In genomic region chrX:71838911-71839310, GRCm38 (mm10) we compare ENCODE assay signal across 23 mouse cellular contexts. TPM values are rescaled to one million over a fixed set of nuclear protein-coding genes. Genes with fewer than 3 reads are reported as not detected.
DNase-seq lines count a peak whose midpoint lies in the region; ATAC-seq lines count a peak whose summit lies in the region.
"Had no signal": no experiment of that assay in that cellular context is flagged by ENCODE, and none has a peak within 500 bp of the region (broad histone marks: within the 10 kb centered on the region; RNA-seq: fewer than 3 reads in every experiment).

No protein-coding gene starts in this region.

- H3K9me3 ChIP-seq in forebrain, embryonic 13.5 days (replicated peaks), result no peaks in the 10 kb centered on the region
- no peaks in the 10 kb centered on the region for H3K9me3 ChIP-seq in forebrain, embryonic 11.5 days (ENCODE audit: control insufficient read depth, low read length)
- H3K9me3 ChIP-seq in forebrain, embryonic 16.5 days (ENCODE audit: control insufficient read depth, low read length), result no peaks in the 10 kb centered on the region
- no peaks in the 10 kb centered on the region for H3K9me3 ChIP-seq in forebrain, embryonic 10.5 days
- no peaks in the 10 kb centered on the region for H3K9me3 ChIP-seq in hindbrain, embryonic 11.5 days (ENCODE audit: control insufficient read depth, low read length)
- no peaks in the 10 kb centered on the region for H3K9me3 ChIP-seq in hindbrain, embryonic 16.5 days (ENCODE audit: control insufficient read depth, low read length)
- H3K9me3 ChIP-seq: embryonic facial prominence, embryonic 10.5 days; embryonic facial prominence, embryonic 12.5 days; G1E had no signal

- H3K4me2 ChIP-seq in forebrain, embryonic 13.5 days, result no peak overlapping the region
- H3K4me2 ChIP-seq in forebrain, embryonic 11.5 days (ENCODE audit: low read depth, low read length, severe bottlenecking), result no peak overlapping the region
- no peak overlapping the region for H3K4me2 ChIP-seq in forebrain, embryonic 16.5 days (ENCODE audit: low read length)
- no peak overlapping the region for H3K4me2 ChIP-seq in hindbrain, embryonic 11.5 days (replicated peaks; ENCODE audit: low read depth, low read length)
- H3K4me2 ChIP-seq in hindbrain, embryonic 16.5 days (ENCODE audit: low read length), result no peak overlapping the region
- H3K4me2 ChIP-seq: embryonic facial prominence, embryonic 12.5 days had no signal

- H3K9ac ChIP-seq in forebrain, embryonic 13.5 days, result no peak overlapping the region
- H3K9ac ChIP-seq in forebrain, embryonic 11.5 days (ENCODE audit: low read length), result no peak overlapping the region
- H3K9ac ChIP-seq in forebrain, embryonic 16.5 days (replicated peaks; ENCODE audit: low read depth, low read length), result no peak overlapping the region
- H3K9ac ChIP-seq in hindbrain, embryonic 11.5 days (ENCODE audit: low read depth, low read length), result no peak overlapping the region
- no peak overlapping the region for H3K9ac ChIP-seq in hindbrain, embryonic 16.5 days (ENCODE audit: low read depth, low read length)
- H3K9ac ChIP-seq: embryonic facial prominence, embryonic 12.5 days had no signal

- no peaks in the 10 kb centered on the region for H3K4me1 ChIP-seq in forebrain, embryonic 13.5 days
- no peaks in the 10 kb centered on the region for H3K4me1 ChIP-seq in forebrain, embryonic 11.5 days (replicated peaks; ENCODE audit: control insufficient read depth, insufficient read depth, low read length)
- no peaks in the 10 kb centered on the region for H3K4me1 ChIP-seq in forebrain, embryonic 16.5 days (replicated peaks; ENCODE audit: control insufficient read depth, insufficient read depth, low read length)
- H3K4me1 ChIP-seq in forebrain, embryonic 10.5 days, result no peaks in the 10 kb centered on the region
- no peaks in the 10 kb centered on the region for H3K4me1 ChIP-seq in hindbrain, embryonic 11.5 days (replicated peaks; ENCODE audit: control insufficient read depth, insufficient read depth, low read length)
- no peaks in the 10 kb centered on the region for H3K4me1 ChIP-seq in hindbrain, embryonic 16.5 days (ENCODE audit: control insufficient read depth, insufficient read depth, low read depth, low read length)
- H3K4me1 ChIP-seq: embryonic facial prominence, embryonic 10.5 days; embryonic facial prominence, embryonic 12.5 days had no signal

- no peaks in the 10 kb centered on the region for H3K27me3 ChIP-seq in forebrain, embryonic 13.5 days
- H3K27me3 ChIP-seq in forebrain, embryonic 11.5 days (ENCODE audit: control insufficient read depth, insufficient read depth, low read length), result no peaks in the 10 kb centered on the region
- no peaks in the 10 kb centered on the region for H3K27me3 ChIP-seq in forebrain, embryonic 16.5 days (replicated peaks; ENCODE audit: control insufficient read depth, insufficient read depth, low read length)
- H3K27me3 ChIP-seq in forebrain, embryonic 10.5 days (ENCODE audit: poor library complexity, severe bottlenecking), result no peaks in the 10 kb centered on the region
- no peaks in the 10 kb centered on the region for H3K27me3 ChIP-seq in hindbrain, embryonic 11.5 days (ENCODE audit: control insufficient read depth, insufficient read depth, low read length)
- no peaks in the 10 kb centered on the region for H3K27me3 ChIP-seq in hindbrain, embryonic 16.5 days (replicated peaks; ENCODE audit: control insufficient read depth, insufficient read depth, low read length)
- H3K27me3 ChIP-seq: CH12.LX; embryonic facial prominence, embryonic 12.5 days had no signal

- no peak overlapping the region for H3K27ac ChIP-seq in forebrain, embryonic 13.5 days
- H3K27ac ChIP-seq in forebrain, embryonic 11.5 days (ENCODE audit: low read depth, low read length), result no peak overlapping the region
- H3K27ac ChIP-seq in forebrain, embryonic 16.5 days (ENCODE audit: low read length), result no peak overlapping the region
- no peak overlapping the region for H3K27ac ChIP-seq in forebrain, embryonic 10.5 days
- H3K27ac ChIP-seq in hindbrain, embryonic 11.5 days (ENCODE audit: low read depth, low read length), result no peak overlapping the region
- H3K27ac ChIP-seq in hindbrain, embryonic 16.5 days (ENCODE audit: low read depth, low read length), result no peak overlapping the region
- H3K27ac ChIP-seq: embryonic facial prominence, embryonic 10.5 days; embryonic facial prominence, embryonic 12.5 days had no signal

- no peak for DNase-seq in forebrain, embryonic 11.5 days (ENCODE audit: low spot score)
- no peak for DNase-seq in forebrain, embryonic 10.5 days (ENCODE audit: extremely low spot score, low spot score)
- peak; percentile 4 for DNase-seq in hindbrain, embryonic 11.5 days (ENCODE audit: low spot score)
- DNase-seq in brain, adult 2 months (ENCODE audit: low read depth, low spot score), result peak; percentile 27
- no peak for DNase-seq in cerebellum, postnatal 25 days
- DNase-seq: adrenal gland, adult 8-10 months; adrenal gland, postnatal 14 days; adrenal gland, postnatal 36 days; B cell, adult 2 months; cerebellum, adult 11-12 months; cerebellum, adult 2 months; cerebellum, adult 9-10 months; cerebellum, postnatal 10 days had no signal

- ATAC-seq in forebrain, embryonic 13.5 days, result peak; percentile 57; the same call in 1 of the 2 replicates
- no peak for ATAC-seq in forebrain, embryonic 11.5 days (replicated peaks; ENCODE audit: low FRiP score)
- 0 out of 2 replicates have a peak, but pooled peaks have one; percentile 43 for ATAC-seq in forebrain, embryonic 16.5 days
- ATAC-seq in hindbrain, embryonic 11.5 days (ENCODE audit: low FRiP score), result no peak
- no peak for ATAC-seq in hindbrain, embryonic 16.5 days
- ATAC-seq: activated CD4-positive, CD25-positive, alpha-beta regulatory T cell, adult 4 months; CD4-positive, CD25-positive, alpha-beta regulatory T cell, adult 4 months; Patski had no signal

- H3K36me3 ChIP-seq in forebrain, embryonic 13.5 days (ENCODE audit: poor library complexity, severe bottlenecking), result no peaks in the 10 kb centered on the region
- H3K36me3 ChIP-seq in forebrain, embryonic 11.5 days (ENCODE audit: control insufficient read depth, insufficient read depth, low read length), result no peaks in the 10 kb centered on the region
- no peaks in the 10 kb centered on the region for H3K36me3 ChIP-seq in forebrain, embryonic 16.5 days (ENCODE audit: control insufficient read depth, insufficient read depth)
- no peaks in the 10 kb centered on the region for H3K36me3 ChIP-seq in forebrain, embryonic 10.5 days (replicated peaks)
- H3K36me3 ChIP-seq in hindbrain, embryonic 11.5 days (ENCODE audit: control insufficient read depth, insufficient read depth, low read length), result no peaks in the 10 kb centered on the region
- H3K36me3 ChIP-seq in hindbrain, embryonic 16.5 days (ENCODE audit: control insufficient read depth, insufficient read depth, low read length), result no peaks in the 10 kb centered on the region
- H3K36me3 ChIP-seq: embryonic facial prominence, embryonic 10.5 days; embryonic facial prominence, embryonic 12.5 days; G1E had no signal

- H3K4me3 ChIP-seq in forebrain, embryonic 13.5 days, result no peak overlapping the region
- no peak overlapping the region for H3K4me3 ChIP-seq in forebrain, embryonic 11.5 days (ENCODE audit: low read depth, low read length)
- H3K4me3 ChIP-seq in forebrain, embryonic 16.5 days (replicated peaks; ENCODE audit: low read length), result no peak overlapping the region
- H3K4me3 ChIP-seq in forebrain, embryonic 10.5 days, result no peak overlapping the region
- no peak overlapping the region for H3K4me3 ChIP-seq in hindbrain, embryonic 11.5 days (ENCODE audit: low read depth, low read length)
- no peak overlapping the region for H3K4me3 ChIP-seq in hindbrain, embryonic 16.5 days (ENCODE audit: low read length)
- H3K4me3 ChIP-seq: embryonic facial prominence, embryonic 10.5 days; embryonic facial prominence, embryonic 12.5 days had no signal

- 35% methylated on average over 4 of the region's 4 CpGs for WGBS in forebrain, embryonic 13.5 days
- WGBS in forebrain, embryonic 11.5 days, result 46% methylated on average over 4 of the region's 4 CpGs
- 23% methylated on average over 4 of the region's 4 CpGs for WGBS in forebrain, embryonic 16.5 days
- 66% methylated on average over 4 of the region's 4 CpGs for WGBS in forebrain, embryonic 10.5 days
- 46% methylated on average over 4 of the region's 4 CpGs for WGBS in hindbrain, embryonic 11.5 days
- WGBS in hindbrain, embryonic 16.5 days, result 45% methylated on average over 4 of the region's 4 CpGs

RNA-seq across cellular contexts. Expression of gene Vma21, which starts 23.2 kb away (rescaled TPM):
- polyA plus RNA-seq in forebrain, embryonic 13.5 days (2015; fragmentation: Nextera tagmentation; extraction: Ambion mirVana), result 51.9 and 56.8 TPM in 2 replicates
- polyA plus RNA-seq in forebrain, embryonic 11.5 days (2014; fragmentation: Nextera tagmentation; extraction: Ambion mirVana), result 32.8 and 36.3 TPM in 2 replicates
- 51.2 and 54.8 TPM in 2 replicates for polyA plus RNA-seq in forebrain, embryonic 16.5 days (2015; fragmentation: Nextera tagmentation; extraction: Ambion mirVana)
- 44.9 and 52.9 TPM in 2 replicates for polyA plus RNA-seq in forebrain, embryonic 10.5 days (2016; fragmentation: Nextera tagmentation; extraction: Ambion mirVana)
- polyA plus RNA-seq in hindbrain, embryonic 11.5 days (2014; fragmentation: Nextera tagmentation; extraction: Ambion mirVana), result 38.4 and 41.9 TPM in 2 replicates
- polyA plus RNA-seq in hindbrain, embryonic 16.5 days (2015; fragmentation: Nextera tagmentation; extraction: Ambion mirVana), result 52.7 and 52.9 TPM in 2 replicates

Comparison
In these comparisons a context has a peak if more than half of its experiments do, and no peak if none do; other contexts are left out.
1. ATAC-seq: peak in forebrain, embryonic 13.5 days (single experiment) and forebrain, embryonic 16.5 days (single experiment); none in forebrain, embryonic 11.5 days (single experiment), hindbrain, embryonic 11.5 days (single experiment) and hindbrain, embryonic 16.5 days (single experiment).
2. DNase-seq: peak in hindbrain, embryonic 11.5 days (single experiment) and brain, adult 2 months (single experiment); none in forebrain, embryonic 11.5 days (single experiment), forebrain, embryonic 10.5 days (single experiment) and cerebellum, postnatal 25 days (0 of 2).